Mouse (Mus musculus) heart, adult 2 months (tissue): Measurements from ENCODE around the gene Cbx3. TPM values are rescaled to one million over a fixed set of nuclear protein-coding genes. Genes with fewer than 3 reads are reported as not detected.

Source experiments
- DNase-seq, 2 experiments: peaks; one replicate each; pipeline ENCODE4 v3.0.0; 2021
- H3K27ac ChIP-seq: fragments of 200-600 bp; 2 replicates; pipeline ENCODE4 v1.8.1; 2022
- H3K27me3 ChIP-seq: fragments of 200-500 bp; 2 replicates; pipeline ENCODE4 v1.6.1; 2012; ENCODE audit warnings: mild to moderate bottlenecking, low read length, inconsistent platforms, mixed read lengths; ENCODE audit not compliant: control insufficient read depth, insufficient read depth
- H3K36me3 ChIP-seq: fragments of 200-500 bp; 2 replicates; pipeline ENCODE4 v1.6.1; 2012; ENCODE audit warnings: low read length, inconsistent platforms; ENCODE audit not compliant: control insufficient read depth, insufficient read depth
- H3K4me1 ChIP-seq: fragments of 200-500 bp; 2 replicates; pipeline ENCODE4 v1.6.1; 2011; ENCODE audit warnings: low read length; ENCODE audit not compliant: control insufficient read depth, insufficient read depth
- H3K4me3 ChIP-seq: fragments of 200-600 bp; 2 replicates; pipeline ENCODE4 v1.8.1; 2022
- H3K79me2 ChIP-seq: fragments of 200-500 bp; replicated peaks from 2 replicates; pipeline ENCODE4 v1.6.1; 2012; ENCODE audit warnings: mild to moderate bottlenecking, inconsistent platforms, low read length, moderate library complexity, mixed read lengths; ENCODE audit not compliant: control insufficient read depth, insufficient read depth
- H3K9ac ChIP-seq: fragments of 200-500 bp; 2 replicates; pipeline ENCODE4 v1.6.1; 2012; ENCODE audit warnings: low read depth, mild to moderate bottlenecking, control low read depth, inconsistent platforms, low read length, mixed read lengths
- CTCF ChIP-seq: fragments of 200-600 bp; IDR thresholded peaks from 2 replicates; pipeline ENCODE4 v1.8.1; 2022; ENCODE audit warnings: antibody characterized with exemption, mild to moderate bottlenecking, moderate library complexity
- EP300 ChIP-seq: fragments of 200-500 bp; IDR thresholded peaks from 2 replicates; pipeline ENCODE4 v1.6.1; 2011; ENCODE audit warnings: low read depth, low read length, control low read depth; ENCODE audit not compliant: insufficient read depth
- POLR2A ChIP-seq: fragments of 200-500 bp; IDR thresholded peaks from 2 replicates; pipeline ENCODE4 v1.6.1; 2011; ENCODE audit warnings: mild to moderate bottlenecking, low read depth, low read length, control low read depth; ENCODE audit not compliant: insufficient read depth
- WGBS: fragments of 180-500 bp; shearing (Covaris S2); methylation state at CpG from one replicate; pipeline ENCODE4 v1.1.7; 2018; 5-methylcytosine and 5-hydroxymethylcytosine counted together
- intact Hi-C: fragments of 180-260 bp; cut with DNase I; formaldehyde crosslinking; loops from one replicate; pipeline ENCODE4 v1.15.1; 2025
- polyA plus RNA-seq: library from polyadenylated mRNA; depleted of rRNA; stranded (reverse); fragments of >200 nt; gene quantifications from 2 replicates; pipeline ENCODE4 v1.2.3, GENCODE M21; 2012
- total RNA-seq, 2 experiments: library from RNA; stranded (reverse); gene quantifications; 2 replicates each; pipeline ENCODE4 v1.2.3; 2021

The Cbx3 gene
- total and polyA plus RNA-seq, 3 experiments = 7.6 to 63.9 (median 58.7) TPM

- no peak for DNase-seq
- intact Hi-C loops = no loop called here
- no peak for TF ChIP-seq POLR2A
- no peak for TF ChIP-seq CTCF
- TF ChIP-seq EP300 = no peak
- H3K9ac ChIP-seq = no peak overlapping the region
- H3K4me3 ChIP-seq = no peak overlapping the region
- H3K4me1 ChIP-seq = no peaks in the 10 kb centered on the region
- H3K36me3 ChIP-seq = no peaks in the 10 kb centered on the region; the same call in 1 of the 2 replicates
- WGBS = 30% methylated on average over 7 of the region's 7 CpGs
- H3K79me2 ChIP-seq = no peaks in the 10 kb centered on the region
- no peaks in the 10 kb centered on the region for H3K27me3 ChIP-seq
- no peak overlapping the region for H3K27ac ChIP-seq
These were observed 16.0 kb downstream of the Cbx3 start for GRCm38 (mm10) chr6:51486076-51486710.

DNA sequence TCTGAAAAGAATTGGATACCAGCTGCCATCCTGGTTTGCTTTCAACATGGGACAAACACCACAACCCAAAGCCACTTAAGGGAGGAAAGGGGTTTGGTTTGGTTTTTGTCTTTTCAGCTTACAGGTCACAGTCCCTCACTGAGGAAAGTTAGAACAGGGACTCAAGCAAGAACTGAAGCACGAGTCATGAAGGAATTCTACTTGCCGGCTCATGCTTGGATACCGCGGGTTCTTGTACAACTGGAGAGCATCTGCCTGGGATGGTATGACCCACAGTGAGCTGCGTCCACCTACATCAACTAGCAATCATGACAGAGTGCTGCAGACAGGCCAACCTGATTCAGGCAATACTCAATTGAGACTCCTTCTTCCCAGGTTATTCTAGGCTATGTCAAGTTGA, 16.6 kb downstream of the Cbx3 start:
- no peaks in the 10 kb centered on the region for H3K4me1 ChIP-seq
- no peak for TF ChIP-seq POLR2A

DNA sequence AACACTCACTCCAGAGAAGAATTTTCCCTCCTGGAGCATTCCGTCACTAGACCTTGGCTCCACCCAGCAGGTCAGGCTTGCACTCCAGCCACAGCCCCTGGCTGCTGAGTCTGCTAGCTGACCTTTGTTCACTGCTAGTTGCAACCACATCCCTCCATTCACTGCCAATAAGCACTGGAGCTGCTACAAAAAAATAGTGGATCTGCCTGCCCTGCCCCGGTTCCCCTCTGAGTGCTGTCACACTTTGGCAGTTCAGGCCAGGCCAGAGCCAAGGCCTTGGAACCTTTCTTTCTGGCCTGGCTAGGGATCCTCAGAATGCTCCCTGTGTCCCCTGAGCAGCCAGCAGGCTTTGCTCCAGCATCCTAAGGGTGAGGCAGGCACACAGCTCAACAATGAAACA, 19.6 kb downstream of the Cbx3 start:
- intact Hi-C loops = no loop called here
- 38% methylated on average over 2 of the region's 2 CpGs for WGBS
- H3K9ac ChIP-seq = no peak overlapping the region
- TF ChIP-seq CTCF (no peak), POLR2A (no peak), EP300 (no peak)
- H3K4me1 ChIP-seq = no peaks in the 10 kb centered on the region
- no peak overlapping the region for H3K4me3 ChIP-seq
- H3K36me3 ChIP-seq = no peaks in the 10 kb centered on the region
- no peaks in the 10 kb centered on the region for H3K79me2 ChIP-seq
- H3K27me3 ChIP-seq = no peaks in the 10 kb centered on the region
- peak; percentile 46 to 77 for DNase-seq
- no peak overlapping the region for H3K27ac ChIP-seq

More for the DNA sequence above, 16.6 kb downstream of the Cbx3 start:
- no peak overlapping the region for H3K9ac ChIP-seq
- WGBS = 85% methylated on average over 5 of the region's 5 CpGs
- no peaks in the 10 kb centered on the region; the same call in 1 of the 2 replicates for H3K36me3 ChIP-seq
- H3K4me3 ChIP-seq = no peak overlapping the region
- no peak for DNase-seq
- H3K27me3 ChIP-seq = no peaks in the 10 kb centered on the region
- intact Hi-C loops = no loop called here
- no peaks in the 10 kb centered on the region for H3K79me2 ChIP-seq
- H3K27ac ChIP-seq = no peak overlapping the region

GRCm38 (mm10) chr6:51497321-51498111, 27.4 kb downstream of the Cbx3 start:
- TF ChIP-seq POLR2A = no peak
- TF ChIP-seq EP300 = no peak
- TF ChIP-seq CTCF = no peak
- no peaks in the 10 kb centered on the region for H3K79me2 ChIP-seq
- H3K9ac ChIP-seq = no peak overlapping the region
- 56% methylated on average over 8 of the region's 8 CpGs for WGBS
- H3K4me1 ChIP-seq = no peaks in the 10 kb centered on the region
- H3K27ac ChIP-seq = no peak overlapping the region
- intact Hi-C loops = no loop called here
- no peaks in the 10 kb centered on the region for H3K27me3 ChIP-seq
- no peak for DNase-seq
- no peaks in the 10 kb centered on the region for H3K36me3 ChIP-seq
- H3K4me3 ChIP-seq = no peak overlapping the region

DNA sequence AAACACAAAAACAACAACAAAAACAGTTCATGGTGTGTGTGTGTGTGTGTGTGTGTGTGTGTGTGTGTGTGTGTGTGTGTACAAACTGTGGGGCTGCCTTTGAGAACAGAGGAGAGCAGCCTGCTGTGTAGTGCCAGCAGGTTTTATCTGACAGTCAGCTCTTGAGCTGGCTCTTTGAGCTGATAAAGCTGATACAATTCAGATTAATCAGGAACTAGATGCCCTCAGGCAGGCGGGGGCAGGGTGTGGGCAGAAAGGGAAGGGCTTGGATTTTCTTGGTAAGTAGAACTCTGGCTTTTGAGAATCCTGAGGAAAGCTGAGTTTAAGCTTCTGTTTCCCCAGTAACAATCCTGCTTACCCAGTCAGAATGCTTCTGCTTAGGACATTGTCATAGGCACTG, 35.5 kb downstream of the Cbx3 start:
- intact Hi-C loops = loop anchor here (5.0 kb wide), 1 partner anchor 33 kb away; the partner anchor contains the start of gene Cbx3

GRCm38 (mm10) chr6:51507556-51507955, 37.4 kb downstream of the Cbx3 start:
- no peak for TF ChIP-seq POLR2A
- TF ChIP-seq CTCF = no peak
- no peak for TF ChIP-seq EP300
- H3K4me1 ChIP-seq = no peaks in the 10 kb centered on the region
- no peaks in the 10 kb centered on the region for H3K27me3 ChIP-seq
- intact Hi-C loops = loop anchor here (5.0 kb wide), 1 partner anchor 35 kb away; the partner anchor contains the start of gene Cbx3
- DNase-seq = no peak
- H3K4me3 ChIP-seq = no peak overlapping the region
- no peaks in the 10 kb centered on the region for H3K79me2 ChIP-seq
- H3K27ac ChIP-seq = no peak overlapping the region
- no peak overlapping the region for H3K9ac ChIP-seq
- 77% methylated on average over 2 of the region's 2 CpGs for WGBS
- H3K36me3 ChIP-seq = no peaks in the 10 kb centered on the region

More for the DNA sequence above, 35.5 kb downstream of the Cbx3 start:
- Histone ChIP-seq H3K36me3 (no peaks in the 10 kb centered on the region), H3K79me2 (no peaks in the 10 kb centered on the region), H3K4me1 (no peaks in the 10 kb centered on the region), H3K27ac (no peak overlapping the region), H3K27me3 (no peaks in the 10 kb centered on the region), H3K4me3 (no peak overlapping the region), H3K9ac (no peak overlapping the region)
- 89% methylated on average over 1 of the region's 1 CpGs for WGBS
- TF ChIP-seq POLR2A = no peak
- TF ChIP-seq EP300 = no peak
- no peak for TF ChIP-seq CTCF
- no peak for DNase-seq
